Mouse (Mus musculus): ENCODE results near the gene Spsb1. TPM values are rescaled to one million over a fixed set of nuclear protein-coding genes. Genes with fewer than 3 reads are reported as not detected.

Gene Spsb1
- polyA plus RNA-seq, 1 experiment from 2014 or later: 15.9 TPM

DNA sequence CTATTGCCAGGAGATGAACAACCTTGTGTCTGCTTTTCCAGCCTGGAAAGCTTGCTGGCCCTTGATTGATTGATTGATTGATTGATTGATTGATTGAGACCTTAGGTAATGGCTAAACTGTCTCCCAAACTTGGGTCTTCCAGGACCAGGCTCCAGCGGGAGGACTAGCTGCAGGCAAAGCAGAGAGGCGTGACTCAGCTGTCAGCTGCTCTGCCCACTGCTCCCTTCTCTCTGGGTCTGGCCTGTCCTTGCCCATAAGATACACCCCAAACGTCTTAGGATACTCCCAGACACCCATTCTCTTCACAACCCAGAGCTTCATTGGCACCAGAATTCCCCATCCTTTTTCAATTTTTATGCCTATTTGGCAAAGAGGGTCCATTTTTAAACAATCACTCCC lies 24.1 kb downstream of the Spsb1 start:
- Histone ChIP-seq H3K4me1 (ENCODE audit: control insufficient read depth, insufficient read depth, low read length) (no peaks in the 10 kb centered on the region), H3K9ac (replicated peaks; ENCODE audit: low read depth, low read length) (no peak overlapping the region), H3K27ac (ENCODE audit: low read length) (no peak overlapping the region), H3K4me2 (replicated peaks; ENCODE audit: low read depth, low read length) (no peak overlapping the region), H3K9me3 (ENCODE audit: control insufficient read depth, low read depth, low read length) (no peaks in the 10 kb centered on the region; the same call in 1 of the 2 replicates), H3K36me3 (ENCODE audit: control insufficient read depth, insufficient read depth, low read length) (no peaks in the 10 kb centered on the region), H3K27me3 (ENCODE audit: control insufficient read depth, insufficient read depth, low read length) (no peaks in the 10 kb centered on the region), H3K4me3 (ENCODE audit: low read depth, low read length) (no peak overlapping the region)
- no peak for ATAC-seq (ENCODE audit: insufficient number of reproducible peaks, insufficient read depth, low FRiP score, low read depth)
- 59% methylated on average over 3 of the region's 3 CpGs for WGBS

DNA sequence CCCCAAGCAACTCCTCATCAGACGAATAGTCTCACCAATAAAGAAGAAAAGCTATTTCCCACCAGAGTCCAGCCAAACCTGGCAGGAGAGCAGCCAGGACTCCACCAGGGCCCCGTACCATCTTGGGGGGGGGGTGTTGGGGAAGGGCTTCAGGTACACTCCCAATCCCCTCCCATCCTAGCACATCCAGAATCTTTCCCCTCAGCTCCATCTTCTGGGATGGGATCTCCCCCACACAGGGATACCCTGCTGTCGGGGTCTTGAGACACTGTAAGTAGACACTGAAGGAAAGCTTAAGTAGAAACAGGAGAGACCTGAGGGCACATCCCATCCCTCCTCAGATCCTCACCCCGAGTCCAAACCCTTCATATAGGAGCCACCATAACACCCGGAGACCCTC lies 31.8 kb downstream of the Spsb1 start:
- H3K4me2 ChIP-seq (replicated peaks; ENCODE audit: low read depth, low read length): no peak overlapping the region
- peaks cover 33% of the 10 kb centered on the region for H3K4me1 ChIP-seq (ENCODE audit: control insufficient read depth, insufficient read depth, low read length)
- H3K36me3 ChIP-seq (ENCODE audit: control insufficient read depth, insufficient read depth, low read length): no peaks in the 10 kb centered on the region
- H3K9ac ChIP-seq (replicated peaks; ENCODE audit: low read depth, low read length): no peak overlapping the region; the same call in 1 of the 2 replicates
- no peak overlapping the region for H3K4me3 ChIP-seq (ENCODE audit: low read depth, low read length)
- H3K27me3 ChIP-seq (ENCODE audit: control insufficient read depth, insufficient read depth, low read length): no peaks in the 10 kb centered on the region
- no peaks in the 10 kb centered on the region for H3K9me3 ChIP-seq (ENCODE audit: control insufficient read depth, low read depth, low read length)
- 80% methylated on average over 4 of the region's 5 CpGs for WGBS
- ATAC-seq (ENCODE audit: insufficient number of reproducible peaks, insufficient read depth, low FRiP score, low read depth): no peak
- no peak overlapping the region; the same call in 1 of the 2 replicates for H3K27ac ChIP-seq (ENCODE audit: low read length)

DNA sequence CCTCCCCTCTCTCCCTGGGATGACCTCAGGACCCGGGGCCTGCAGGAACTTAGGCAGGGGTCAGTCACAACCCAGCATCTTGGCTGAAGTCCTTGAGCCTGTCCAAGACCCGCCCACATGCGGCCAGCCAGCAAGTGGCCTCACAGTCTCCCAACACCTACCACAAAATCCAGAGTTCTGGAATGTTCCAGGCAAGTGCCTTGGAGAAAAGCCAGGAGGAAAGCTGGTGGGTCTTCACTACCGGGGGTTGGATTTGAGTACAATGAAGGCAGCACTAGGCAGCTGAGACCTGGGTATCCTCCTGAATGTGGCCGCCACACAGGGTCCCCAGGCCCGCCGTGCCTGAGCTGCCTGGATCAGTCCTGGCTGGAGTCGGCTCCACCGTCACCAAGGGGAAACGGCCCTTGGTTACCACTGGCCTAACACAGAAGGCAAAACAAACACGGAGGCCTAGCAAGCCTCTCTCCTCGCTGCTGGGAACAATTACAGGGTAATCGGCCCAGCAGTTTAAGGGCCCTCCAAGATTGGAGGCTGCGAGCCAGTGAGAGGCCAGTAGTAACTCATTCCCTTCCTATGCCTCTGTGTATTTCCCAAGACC lies 32.6 kb downstream of the Spsb1 start:
- H3K27me3 ChIP-seq (ENCODE audit: control insufficient read depth, insufficient read depth, low read length): no peaks in the 10 kb centered on the region
- no peaks in the 10 kb centered on the region for H3K36me3 ChIP-seq (ENCODE audit: control insufficient read depth, insufficient read depth, low read length)
- H3K9ac ChIP-seq (replicated peaks; ENCODE audit: low read depth, low read length): no peak overlapping the region
- WGBS: 37% methylated on average over 14 of the region's 14 CpGs
- H3K27ac ChIP-seq (ENCODE audit: low read length): peak overlapping the region; percentile 33; the same call in 1 of the 2 replicates
- no peak overlapping the region for H3K4me2 ChIP-seq (replicated peaks; ENCODE audit: low read depth, low read length)
- H3K9me3 ChIP-seq (ENCODE audit: control insufficient read depth, low read depth, low read length): no peaks in the 10 kb centered on the region
- H3K4me3 ChIP-seq (ENCODE audit: low read depth, low read length): no peak overlapping the region
- ATAC-seq (ENCODE audit: insufficient number of reproducible peaks, insufficient read depth, low FRiP score, low read depth): peak; percentile 42; the same call in 1 of the 2 replicates
- H3K4me1 ChIP-seq (ENCODE audit: control insufficient read depth, insufficient read depth, low read length): peaks cover 34% of the 10 kb centered on the region

DNA sequence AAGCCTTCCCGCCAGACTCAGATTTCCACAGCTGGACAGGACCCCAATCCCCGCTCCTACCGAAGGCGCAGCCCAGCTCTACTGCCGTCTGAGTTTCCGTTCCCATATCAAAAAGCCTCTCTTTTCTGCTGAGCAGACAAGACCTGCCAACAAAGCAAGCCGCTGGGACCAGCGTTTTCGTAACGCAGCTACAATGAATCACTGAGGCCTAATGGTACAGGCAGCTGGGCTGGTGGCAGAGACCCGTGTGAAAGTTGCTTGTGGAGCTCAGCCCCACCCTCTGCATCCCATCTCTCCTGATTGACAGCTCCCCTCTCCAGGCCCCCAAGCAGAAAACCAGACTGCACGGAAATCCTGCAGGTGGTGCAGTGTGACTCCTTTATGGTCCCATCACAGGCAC lies 34.0 kb downstream of the Spsb1 start:
- Histone ChIP-seq H3K4me3 (ENCODE audit: low read depth, low read length) (no peak overlapping the region), H3K4me1 (ENCODE audit: control insufficient read depth, insufficient read depth, low read length) (peaks cover 40% of the 10 kb centered on the region), H3K4me2 (replicated peaks; ENCODE audit: low read depth, low read length) (0 out of 2 replicates have a peak overlapping the region, but pooled peaks have one; percentile 4), H3K27me3 (ENCODE audit: control insufficient read depth, insufficient read depth, low read length) (no peaks in the 10 kb centered on the region), H3K9me3 (ENCODE audit: control insufficient read depth, low read depth, low read length) (no peaks in the 10 kb centered on the region), H3K9ac (replicated peaks; ENCODE audit: low read depth, low read length) (no peak overlapping the region), H3K27ac (ENCODE audit: low read length) (peak overlapping the region; percentile 53; the same call in 1 of the 2 replicates), H3K36me3 (ENCODE audit: control insufficient read depth, insufficient read depth, low read length) (no peaks in the 10 kb centered on the region)
- ATAC-seq (ENCODE audit: insufficient number of reproducible peaks, insufficient read depth, low FRiP score, low read depth): no peak
- WGBS: 23% methylated on average over 12 of the region's 12 CpGs

DNA sequence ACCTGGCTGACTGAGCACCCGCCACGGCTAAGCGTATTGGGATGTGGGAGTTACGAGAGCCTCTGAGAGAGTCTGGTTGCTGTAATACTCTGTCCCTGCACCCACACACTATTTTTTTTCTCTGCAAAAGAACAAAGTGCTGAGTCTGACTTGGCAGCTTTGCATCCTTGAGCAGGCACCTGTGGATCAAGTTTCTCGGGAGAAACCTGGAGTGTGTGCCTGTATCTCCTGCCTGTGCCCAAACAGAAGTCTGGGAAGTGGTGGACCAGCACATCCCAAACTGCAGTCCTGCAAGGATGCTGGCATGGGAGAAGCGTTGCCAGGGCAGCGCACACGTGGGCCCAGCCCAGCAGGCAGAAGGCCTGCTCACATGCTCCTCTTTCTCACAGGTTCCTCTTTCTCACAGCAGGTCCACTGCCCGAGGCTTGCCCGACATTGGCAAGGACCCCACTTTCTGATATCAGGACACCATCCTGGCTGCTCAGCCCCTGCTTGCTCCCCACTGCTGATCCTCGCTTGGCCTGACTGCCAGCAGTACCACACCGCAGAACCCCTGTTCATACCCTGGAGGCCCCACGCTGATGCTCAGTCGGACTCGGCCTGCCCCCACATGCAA lies 36.3 kb downstream of the Spsb1 start:
- Histone ChIP-seq H3K27me3 (ENCODE audit: control insufficient read depth, insufficient read depth, low read length) (no peaks in the 10 kb centered on the region), H3K4me3 (ENCODE audit: low read depth, low read length) (no peak overlapping the region), H3K9me3 (ENCODE audit: control insufficient read depth, low read depth, low read length) (no peaks in the 10 kb centered on the region), H3K36me3 (ENCODE audit: control insufficient read depth, insufficient read depth, low read length) (no peaks in the 10 kb centered on the region), H3K9ac (replicated peaks; ENCODE audit: low read depth, low read length) (no peak overlapping the region), H3K4me1 (ENCODE audit: control insufficient read depth, insufficient read depth, low read length) (peaks cover 46% of the 10 kb centered on the region), H3K27ac (ENCODE audit: low read length) (no peak overlapping the region), H3K4me2 (replicated peaks; ENCODE audit: low read depth, low read length) (no peak overlapping the region)
- no peak for ATAC-seq (ENCODE audit: insufficient number of reproducible peaks, insufficient read depth, low FRiP score, low read depth)
- 82% methylated on average over 15 of the region's 15 CpGs for WGBS

DNA sequence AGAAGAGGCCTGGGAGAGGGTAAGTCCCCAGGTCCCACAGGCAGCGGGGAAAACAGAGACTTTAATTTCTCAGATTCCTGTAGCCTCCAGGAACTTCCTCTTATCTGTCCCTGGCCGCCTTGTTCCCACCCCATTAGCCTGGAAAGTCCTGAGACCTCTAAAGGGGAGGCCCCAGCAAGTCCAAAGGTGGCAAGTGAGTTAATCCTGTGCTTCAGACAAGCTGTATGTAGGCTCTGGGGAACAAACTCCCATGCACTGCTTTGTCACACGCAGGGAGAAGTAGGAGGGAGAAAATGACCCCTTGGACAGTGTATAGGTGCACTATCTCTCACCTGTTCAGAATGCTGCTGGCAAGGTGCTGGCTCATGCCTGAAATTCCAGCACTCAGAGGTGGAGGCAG lies 38.0 kb downstream of the Spsb1 start:
- H3K4me1 ChIP-seq (ENCODE audit: control insufficient read depth, insufficient read depth, low read length): peaks cover 35% of the 10 kb centered on the region

DNA sequence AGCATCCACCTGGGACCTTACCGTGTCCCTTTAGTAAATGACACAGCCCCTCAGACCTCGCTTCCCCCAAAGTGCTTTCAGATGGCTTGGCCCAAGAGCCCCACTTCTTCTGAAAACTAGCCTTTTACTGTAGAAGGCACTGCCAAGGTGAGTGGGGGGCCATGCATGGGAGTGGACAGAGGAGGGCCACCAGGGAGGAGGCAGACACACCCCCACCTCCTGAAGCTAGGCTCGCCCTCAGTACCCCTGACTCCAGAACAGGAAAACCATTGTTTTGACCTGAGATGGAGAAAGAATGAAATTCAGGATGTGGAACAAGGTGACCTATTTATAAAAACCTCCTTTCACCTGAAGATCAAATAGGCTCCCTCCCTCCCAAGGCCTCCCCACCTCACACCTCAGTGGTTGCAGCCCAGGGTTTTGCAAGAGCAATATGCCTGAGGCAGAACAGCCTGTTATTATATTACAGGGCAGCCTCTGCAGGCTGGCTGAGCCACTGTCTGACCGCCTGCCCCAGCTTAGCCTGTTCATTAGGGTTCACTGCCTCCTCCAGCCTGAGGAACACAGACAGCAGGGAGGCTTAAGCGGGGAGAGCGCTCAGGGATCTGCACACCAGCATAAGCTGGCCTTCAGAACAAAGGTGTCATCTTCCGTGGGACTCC lies 41.0 kb downstream of the Spsb1 start:
- no peak for ATAC-seq (ENCODE audit: insufficient number of reproducible peaks, insufficient read depth, low FRiP score, low read depth)
- Histone ChIP-seq H3K9me3 (ENCODE audit: control insufficient read depth, low read depth, low read length) (no peaks in the 10 kb centered on the region), H3K4me1 (ENCODE audit: control insufficient read depth, insufficient read depth, low read length) (peaks cover 21% of the 10 kb centered on the region), H3K4me2 (replicated peaks; ENCODE audit: low read depth, low read length) (no peak overlapping the region), H3K27ac (ENCODE audit: low read length) (no peak overlapping the region; the same call in 1 of the 2 replicates), H3K9ac (replicated peaks; ENCODE audit: low read depth, low read length) (no peak overlapping the region), H3K4me3 (ENCODE audit: low read depth, low read length) (no peak overlapping the region), H3K27me3 (ENCODE audit: control insufficient read depth, insufficient read depth, low read length) (no peaks in the 10 kb centered on the region), H3K36me3 (ENCODE audit: control insufficient read depth, insufficient read depth, low read length) (no peaks in the 10 kb centered on the region)
- 72% methylated on average over 7 of the region's 7 CpGs for WGBS

More for the DNA sequence above, 38.0 kb downstream of the Spsb1 start:
- 53% methylated on average over 3 of the region's 3 CpGs for WGBS
- Histone ChIP-seq H3K27ac (ENCODE audit: low read length) (no peak overlapping the region), H3K4me3 (ENCODE audit: low read depth, low read length) (no peak overlapping the region), H3K9ac (replicated peaks; ENCODE audit: low read depth, low read length) (no peak overlapping the region), H3K4me2 (replicated peaks; ENCODE audit: low read depth, low read length) (no peak overlapping the region), H3K27me3 (ENCODE audit: control insufficient read depth, insufficient read depth, low read length) (no peaks in the 10 kb centered on the region), H3K9me3 (ENCODE audit: control insufficient read depth, low read depth, low read length) (no peaks in the 10 kb centered on the region), H3K36me3 (ENCODE audit: control insufficient read depth, insufficient read depth, low read length) (no peaks in the 10 kb centered on the region)
- ATAC-seq (ENCODE audit: insufficient number of reproducible peaks, insufficient read depth, low FRiP score, low read depth): no peak

DNA sequence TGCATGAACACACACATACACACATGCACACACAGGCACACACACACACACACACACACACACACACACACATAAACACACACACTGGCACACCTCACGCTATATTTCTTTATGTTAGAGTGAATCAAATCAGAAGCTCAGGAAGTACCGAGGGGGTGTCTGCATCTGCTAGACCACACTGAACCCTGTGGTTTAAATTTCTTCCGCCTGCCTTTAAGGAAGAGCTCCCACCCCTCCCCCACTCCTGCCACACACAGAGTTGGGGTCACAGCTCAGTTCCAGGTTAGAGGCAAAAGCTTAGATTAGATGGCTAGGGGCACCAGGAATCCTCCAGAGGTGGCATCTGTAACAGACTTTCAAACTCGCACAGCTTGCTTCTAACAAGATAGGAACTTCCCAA lies 42.4 kb downstream of the Spsb1 start:
- Histone ChIP-seq H3K9ac (replicated peaks; ENCODE audit: low read depth, low read length) (no peak overlapping the region), H3K4me2 (replicated peaks; ENCODE audit: low read depth, low read length) (no peak overlapping the region), H3K4me3 (ENCODE audit: low read depth, low read length) (no peak overlapping the region), H3K27ac (ENCODE audit: low read length) (no peak overlapping the region), H3K27me3 (ENCODE audit: control insufficient read depth, insufficient read depth, low read length) (no peaks in the 10 kb centered on the region), H3K36me3 (ENCODE audit: control insufficient read depth, insufficient read depth, low read length) (no peaks in the 10 kb centered on the region), H3K4me1 (ENCODE audit: control insufficient read depth, insufficient read depth, low read length) (peaks cover 23% of the 10 kb centered on the region), H3K9me3 (ENCODE audit: control insufficient read depth, low read depth, low read length) (no peaks in the 10 kb centered on the region)
- no peak for ATAC-seq (ENCODE audit: insufficient number of reproducible peaks, insufficient read depth, low FRiP score, low read depth)
- WGBS: 38% methylated on average over 4 of the region's 4 CpGs

Measured in stomach, embryonic 14.5 days (tissue).